Comparison of ENCODE assay signal across 8 mouse cellular contexts in genomic region chr12:85219905-85220290, GRCm38 (mm10). TPM values are rescaled to one million over a fixed set of nuclear protein-coding genes. Genes with fewer than 3 reads are reported as not detected.
A peak's percentile ranks its signal among the peaks of the same experiment; 100 is the strongest.
DNase-seq lines count a peak whose midpoint lies in the region; ATAC-seq lines count a peak whose summit lies in the region.

No protein-coding gene starts in this region.

- peak; percentile 31 for DNase-seq in adrenal gland, postnatal 10 days
- no peak for DNase-seq in adrenal gland, adult 8-10 months
- peak; percentile 60 for DNase-seq in 416B (ENCODE audit: low read depth)
- peak; percentile 38 for DNase-seq in c-Kit-positive CD71-positive TER-119-negative erythroid progenitor cells, embryonic 14.5 days (ENCODE audit: low read depth)
- DNase-seq in hindbrain, embryonic 10.5 days (ENCODE audit: low spot score), result no peak
- peak; percentile 35 to 73 for DNase-seq in spleen, postnatal 4 days (ENCODE audit: low spot score in 2 of 2)
- DNase-seq in frontal cortex, postnatal 14 days (ENCODE audit: low spot score in 2 of 2), result no peak

- ATAC-seq in liver, embryonic 15.5 days (ENCODE audit: insufficient read depth), result no peak

- no peaks in the 10 kb centered on the region for H3K27me3 ChIP-seq in hindbrain, embryonic 10.5 days (ENCODE audit: insufficient read depth, poor library complexity, severe bottlenecking)
- H3K27me3 ChIP-seq in liver, embryonic 15.5 days, result no peaks in the 10 kb centered on the region

- H3K9ac ChIP-seq in liver, embryonic 15.5 days, result peak overlapping the region; percentile 84

- no peaks in the 10 kb centered on the region for H3K9me3 ChIP-seq in hindbrain, embryonic 10.5 days
- H3K9me3 ChIP-seq in liver, embryonic 15.5 days (replicated peaks), result no peaks in the 10 kb centered on the region

- peaks cover 28% of the 10 kb centered on the region for H3K4me1 ChIP-seq in hindbrain, embryonic 10.5 days (replicated peaks)
- peaks cover 27% of the 10 kb centered on the region for H3K4me1 ChIP-seq in liver, embryonic 15.5 days (replicated peaks)

- peak overlapping the region; percentile 92 for H3K4me3 ChIP-seq in hindbrain, embryonic 10.5 days
- H3K4me3 ChIP-seq in liver, embryonic 15.5 days (replicated peaks), result peak overlapping the region; percentile 97

- peak overlapping the region; percentile 91 for H3K4me2 ChIP-seq in liver, embryonic 15.5 days

- peaks cover 42% of the 10 kb centered on the region for H3K36me3 ChIP-seq in hindbrain, embryonic 10.5 days
- peaks cover 41% of the 10 kb centered on the region for H3K36me3 ChIP-seq in liver, embryonic 15.5 days (replicated peaks)

- WGBS in hindbrain, embryonic 10.5 days, result 5% methylated on average over 12 of the region's 12 CpGs
- WGBS in liver, embryonic 15.5 days (ENCODE audit: insufficient replicate concordance), result 2% methylated on average over 12 of the region's 12 CpGs

- peak overlapping the region; percentile 88 for H3K27ac ChIP-seq in hindbrain, embryonic 10.5 days
- peak overlapping the region; percentile 81 for H3K27ac ChIP-seq in liver, embryonic 15.5 days (replicated peaks)

RNA-seq across cellular contexts. Expression of gene Eif2b2, which starts 0.6 kb away (rescaled TPM):
- 10 to 100 TPM; 59.5 to 62.7 TPM for total RNA-seq in adrenal gland, postnatal 10 days (2021)
- total RNA-seq in adrenal gland, adult 8-10 months (2022), result 100 to 1,000 TPM in 3 of 4 experiments, 10 to 100 TPM in 1; 91.5 to 111 (median 106) TPM
- 126 and 131 TPM in 2 replicates for polyA plus RNA-seq in hindbrain, embryonic 10.5 days (2016; fragmentation: Nextera tagmentation; extraction: Ambion mirVana)
- 34.9 and 36.4 TPM in 2 replicates for polyA plus RNA-seq in liver, embryonic 15.5 days (2015; fragmentation: Nextera tagmentation; extraction: Ambion mirVana)

RNA-seq across cellular contexts. Expression of gene Pgf, which starts 42.3 kb away (rescaled TPM):
- 1 to 10 TPM; 1.8 TPM for total RNA-seq in adrenal gland, postnatal 10 days (2021)
- 1 to 10 TPM; 2.4 to 5.9 (median 4.5) TPM for total RNA-seq in adrenal gland, adult 8-10 months (2022)
- 5.8 and 8.0 TPM in 2 replicates for polyA plus RNA-seq in hindbrain, embryonic 10.5 days (2016; fragmentation: Nextera tagmentation; extraction: Ambion mirVana)
- 0.52 and 0.56 TPM in 2 replicates for polyA plus RNA-seq in liver, embryonic 15.5 days (2015; fragmentation: Nextera tagmentation; extraction: Ambion mirVana)

RNA-seq across cellular contexts. Expression of gene Mlh3, which starts 50.5 kb away (rescaled TPM):
- 10 to 100 TPM in 1 of 2 experiments, 1 to 10 TPM in 1; 8.6 to 11.5 TPM for total RNA-seq in adrenal gland, postnatal 10 days (2021)
- 10 to 100 TPM; 12.1 to 23.4 (median 18.7) TPM for total RNA-seq in adrenal gland, adult 8-10 months (2022)
- polyA plus RNA-seq in hindbrain, embryonic 10.5 days (2016; fragmentation: Nextera tagmentation; extraction: Ambion mirVana), result 5.5 and 8.8 TPM in 2 replicates
- polyA plus RNA-seq in liver, embryonic 15.5 days (2015; fragmentation: Nextera tagmentation; extraction: Ambion mirVana), result 2.1 and 2.4 TPM in 2 replicates

Comparison
In these comparisons a context has a peak if more than half of its experiments do, and no peak if none do; other contexts are left out.
1. DNase-seq: peak in adrenal gland, postnatal 10 days (single experiment), 416B (single experiment), c-Kit-positive CD71-positive TER-119-negative erythroid progenitor cells, embryonic 14.5 days (single experiment) and spleen, postnatal 4 days (2 of 2); none in adrenal gland, adult 8-10 months (single experiment), hindbrain, embryonic 10.5 days (single experiment) and frontal cortex, postnatal 14 days (0 of 2).